Mouse (Mus musculus) brown adipose tissue, adult 24 weeks (tissue): ENCODE results near the gene B3gnt4. TPM values are rescaled to one million over a fixed set of nuclear protein-coding genes. Genes with fewer than 3 reads are reported as not detected.

ENCODE experiments used
- polyA plus RNA-seq: library from polyadenylated mRNA; stranded (reverse); fragments of >200 nt; gene quantifications from 2 replicates; pipeline ENCODE4 v1.2.4, GENCODE M21; 2012; ENCODE audit not compliant: missing spikeins, insufficient read depth, insufficient read length

B3gnt4 gene
- polyA plus RNA-seq, 1 experiment: not detected

Other genes with a start within 250 kb of the B3gnt4 start
- 9.7 and 9.8 TPM in 2 replicates for gene Bcl7a, start 166.6 kb upstream of the B3gnt4 start, polyA plus RNA-seq
- gene Mlxip, start 115.7 kb upstream of the B3gnt4 start, polyA plus RNA-seq: 7.8 and 8.2 TPM in 2 replicates
- not detected in 2 replicates for gene Lrrc43, start 21.2 kb upstream of the B3gnt4 start, polyA plus RNA-seq
- not detected in 2 replicates for gene Il31, start 21.0 kb upstream of the B3gnt4 start, polyA plus RNA-seq
- 58.4 and 76.8 TPM in 2 replicates for gene Diablo, start 13.7 kb downstream of the B3gnt4 start, polyA plus RNA-seq
- gene Gm49027, start 15.0 kb downstream of the B3gnt4 start, polyA plus RNA-seq: not detected in 2 replicates
- 23.0 and 31.5 TPM in 2 replicates for gene Vps33a, start 62.6 kb downstream of the B3gnt4 start, polyA plus RNA-seq
- 38.1 and 45.0 TPM in 2 replicates for gene Clip1, start 174.2 kb downstream of the B3gnt4 start, polyA plus RNA-seq
- 17.6 and 22.1 TPM in 2 replicates for gene Zcchc8, start 210.6 kb downstream of the B3gnt4 start, polyA plus RNA-seq
- gene Rsrc2, start 239.0 kb downstream of the B3gnt4 start, polyA plus RNA-seq: 75.0 and 76.1 TPM in 2 replicates
- not detected in 2 replicates for gene Kntc1, start 239.3 kb downstream of the B3gnt4 start, polyA plus RNA-seq